Mouse (Mus musculus): ENCODE measurements around the gene Cebpb.

DNA sequence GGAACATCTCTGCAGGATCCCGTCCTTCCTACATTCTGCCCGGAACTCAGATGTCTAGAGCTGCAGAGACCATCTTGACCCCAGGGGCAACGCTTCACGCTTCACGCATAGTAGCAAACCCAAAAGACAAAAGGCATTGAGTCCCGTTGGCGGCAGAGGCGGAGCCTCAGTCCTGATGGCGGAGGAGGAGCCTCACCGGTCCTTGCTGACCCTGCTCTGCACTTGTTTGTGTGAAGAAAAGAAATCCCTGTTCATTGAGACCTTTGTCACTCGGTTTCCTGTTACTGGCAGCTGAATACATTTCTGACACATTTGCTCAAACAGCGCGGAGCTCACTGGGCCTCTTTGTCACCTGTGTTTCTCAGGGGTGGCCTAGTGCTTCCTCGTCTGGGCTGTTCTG lies 6.8 kb downstream of the Cebpb start:
- no peak for TF ChIP-seq POLR2A (IDR thresholded peaks at IDR 0.05; ENCODE audit: control insufficient read depth in 1 of 2, insufficient read depth in 1 of 2, low read depth in 1 of 2, low read length in 2 of 2, poor library complexity in 1 of 2)
- no peak for TF ChIP-seq CTCF (IDR thresholded peaks at IDR 0.05 in 2 of 3, conservative IDR thresholded peaks at IDR 0.05 in 1 of 3; ENCODE audit: control insufficient read depth in 1 of 3, insufficient read depth in 1 of 3, low read depth in 2 of 3, low read length in 3 of 3, poor library complexity in 1 of 3, severe bottlenecking in 1 of 3)
- TF ChIP-seq TCF12 (IDR thresholded peaks at IDR 0.05; ENCODE audit: low read depth, low read length): no peak
- no peak for TF ChIP-seq UBTF (IDR thresholded peaks at IDR 0.05; ENCODE audit: borderline replicate concordance, insufficient read depth, low read depth, low read length)
- TF ChIP-seq MAFK (IDR thresholded peaks at IDR 0.05; ENCODE audit: borderline replicate concordance, low read depth, low read length): no peak
- no peak for TF ChIP-seq CHD2 (IDR thresholded peaks at IDR 0.05; ENCODE audit: low read length)
- no peak for TF ChIP-seq EP300 (IDR thresholded peaks at IDR 0.05; ENCODE audit: low read depth in 1 of 2, low read length in 2 of 2)
- TF ChIP-seq GATA1 (IDR thresholded peaks at IDR 0.05; ENCODE audit: low read depth, low read length): no peak
- TF ChIP-seq POLR2AphosphoS5 (IDR thresholded peaks at IDR 0.05; ENCODE audit: borderline replicate concordance, low read depth, low read length): no peak
- no peak for TF ChIP-seq HCFC1 (IDR thresholded peaks at IDR 0.05; ENCODE audit: low read depth, low read length)
- TF ChIP-seq RCOR1 (IDR thresholded peaks at IDR 0.05; ENCODE audit: low read depth, low read length): no peak
- no peak for TF ChIP-seq NELFE (IDR thresholded peaks at IDR 0.05; ENCODE audit: low read depth, low read length)
- no peak for TF ChIP-seq BHLHE40 (IDR thresholded peaks at IDR 0.05; ENCODE audit: borderline replicate concordance, low read depth, low read length)
- TF ChIP-seq USF1 (IDR thresholded peaks at IDR 0.05; ENCODE audit: low read depth, low read length): no peak

Data from MEL (cell line).